Mouse (Mus musculus): ENCODE results near the gene Parvg. TPM values are rescaled to one million over a fixed set of nuclear protein-coding genes. Genes with fewer than 3 reads are reported as not detected.

Gene Parvg
- total RNA-seq, 2 experiments from 2014 or later = 3.6 to 4.4 TPM

DNA sequence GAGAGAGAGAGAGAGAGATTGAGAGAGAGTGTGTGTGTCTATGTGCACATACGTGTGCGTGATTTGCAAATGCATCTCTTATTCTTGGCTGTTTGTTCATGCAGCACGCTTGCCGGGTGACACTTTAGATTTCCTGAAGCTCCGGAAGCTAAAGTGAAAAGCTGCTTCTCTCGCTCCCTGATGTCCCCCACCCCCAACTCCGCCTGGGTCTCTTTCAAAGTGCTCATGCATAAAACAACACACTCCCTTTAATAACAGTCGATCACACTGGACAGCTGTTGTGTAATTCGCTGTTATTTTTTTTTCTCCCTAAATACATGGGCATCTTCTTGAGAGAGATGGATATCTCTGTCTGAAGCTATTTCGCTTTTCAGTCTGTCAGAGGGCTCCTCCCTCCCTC, 18.5 kb upstream of the Parvg start:
- no peak for DNase-seq

DNA sequence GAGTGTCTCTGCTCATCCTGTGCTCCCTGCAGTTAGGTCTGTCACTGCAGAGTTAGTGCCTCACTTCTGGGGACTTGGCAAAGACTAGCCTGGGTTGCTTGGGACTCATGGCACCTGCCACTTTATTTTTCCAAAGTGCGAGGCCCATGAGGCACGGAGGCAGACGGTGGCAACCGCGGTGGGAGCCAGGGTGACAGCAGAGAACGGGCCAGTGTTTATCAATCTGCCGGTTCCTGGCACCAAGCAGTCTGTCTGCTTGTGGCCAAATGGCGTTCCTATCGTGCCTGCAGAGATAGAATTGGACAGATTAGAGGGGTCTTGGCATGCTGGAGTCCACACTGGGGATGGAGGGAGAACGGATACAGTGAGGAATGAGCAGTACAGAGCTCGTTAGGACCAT, 13.6 kb upstream of the Parvg start:
- no peak for DNase-seq

DNA sequence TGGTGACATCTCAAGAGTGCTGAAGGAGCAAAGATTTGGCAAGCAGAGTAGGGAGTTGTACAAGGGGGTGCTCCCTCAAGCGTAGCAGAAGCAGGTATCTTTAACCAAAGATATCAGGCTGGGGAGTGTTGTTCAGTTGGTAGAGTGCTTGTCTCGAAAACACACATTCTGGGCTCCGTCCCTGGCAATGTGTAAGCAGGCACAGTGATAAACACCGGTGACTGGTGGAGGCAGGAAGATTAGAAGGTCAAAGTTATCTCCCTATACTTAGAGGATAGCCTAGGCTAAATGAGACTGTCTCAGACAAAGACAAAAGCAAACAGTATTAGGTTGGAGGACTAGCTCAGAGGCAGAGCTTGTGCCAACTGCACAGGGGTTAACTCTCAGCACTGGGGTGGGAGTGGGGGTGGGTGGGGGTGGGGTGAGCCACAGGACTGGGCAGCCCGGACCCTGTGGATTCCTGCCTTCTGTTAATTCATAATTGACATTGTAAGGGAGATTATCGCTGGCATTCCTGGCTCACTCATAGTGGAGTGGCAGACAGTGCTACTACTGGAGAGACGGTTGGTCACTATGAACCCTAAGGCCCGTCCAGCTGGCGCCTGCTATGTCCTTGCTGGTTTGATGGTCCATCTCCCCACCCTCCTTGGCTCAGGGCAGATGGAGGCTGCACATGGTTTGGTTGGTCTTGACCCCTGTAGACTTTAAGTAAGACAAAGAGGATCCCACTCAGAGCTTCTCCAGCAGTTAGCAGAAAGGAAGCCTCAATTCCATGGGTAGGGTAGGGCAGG, 12.3 kb upstream of the Parvg start:
- no peak for DNase-seq

DNA sequence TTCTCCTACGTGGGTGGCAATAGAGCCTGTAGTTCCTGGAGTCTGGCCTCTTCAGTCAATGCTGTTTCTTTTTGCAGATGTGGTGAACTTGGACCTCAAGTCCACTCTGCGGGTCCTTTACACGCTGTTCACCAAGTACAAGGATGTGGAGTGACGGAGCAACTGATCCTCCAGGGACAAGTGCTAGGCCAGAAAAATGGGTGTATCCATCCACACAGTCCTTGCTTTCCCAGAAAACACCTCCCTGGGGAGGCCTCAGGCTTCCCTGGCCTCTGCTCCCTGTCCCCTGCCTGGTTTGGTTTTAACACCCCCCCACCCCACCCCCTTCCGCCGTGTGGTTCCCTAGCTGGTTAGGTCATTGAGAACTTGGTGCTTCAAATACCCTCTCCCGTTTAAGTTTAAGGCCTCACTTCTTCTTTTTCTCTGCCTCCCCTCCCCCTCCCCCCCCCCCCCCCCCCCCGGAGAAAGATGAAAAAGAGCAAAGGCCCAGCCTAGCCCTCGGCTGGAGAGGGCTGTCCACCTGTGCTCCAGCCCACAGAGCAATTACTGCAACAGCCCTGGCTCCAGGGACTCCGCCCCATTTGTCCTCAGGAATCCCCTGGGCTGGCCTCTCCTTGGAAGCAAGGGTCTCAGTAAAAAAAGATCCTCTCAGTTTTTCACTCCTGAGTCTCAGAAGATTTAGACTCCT, 10.8 kb upstream of the Parvg start:
- DNase-seq = no peak

DNA sequence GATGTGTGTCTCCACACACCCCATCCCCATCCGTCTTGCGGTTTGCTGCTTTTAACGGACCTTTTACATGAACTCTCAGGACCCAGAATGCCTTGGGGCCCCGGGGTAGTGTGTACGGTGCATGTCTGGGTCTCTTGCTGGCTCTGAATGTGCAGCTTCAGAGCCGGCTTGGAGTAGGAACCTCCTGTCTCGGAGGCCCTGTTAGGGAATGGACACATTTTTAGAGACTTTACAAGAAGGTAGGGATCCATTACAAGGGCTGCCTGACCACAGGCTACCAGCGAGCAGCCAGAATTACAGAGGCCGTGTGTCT, 10.3 kb upstream of the Parvg start:
- no peak for DNase-seq

DNA sequence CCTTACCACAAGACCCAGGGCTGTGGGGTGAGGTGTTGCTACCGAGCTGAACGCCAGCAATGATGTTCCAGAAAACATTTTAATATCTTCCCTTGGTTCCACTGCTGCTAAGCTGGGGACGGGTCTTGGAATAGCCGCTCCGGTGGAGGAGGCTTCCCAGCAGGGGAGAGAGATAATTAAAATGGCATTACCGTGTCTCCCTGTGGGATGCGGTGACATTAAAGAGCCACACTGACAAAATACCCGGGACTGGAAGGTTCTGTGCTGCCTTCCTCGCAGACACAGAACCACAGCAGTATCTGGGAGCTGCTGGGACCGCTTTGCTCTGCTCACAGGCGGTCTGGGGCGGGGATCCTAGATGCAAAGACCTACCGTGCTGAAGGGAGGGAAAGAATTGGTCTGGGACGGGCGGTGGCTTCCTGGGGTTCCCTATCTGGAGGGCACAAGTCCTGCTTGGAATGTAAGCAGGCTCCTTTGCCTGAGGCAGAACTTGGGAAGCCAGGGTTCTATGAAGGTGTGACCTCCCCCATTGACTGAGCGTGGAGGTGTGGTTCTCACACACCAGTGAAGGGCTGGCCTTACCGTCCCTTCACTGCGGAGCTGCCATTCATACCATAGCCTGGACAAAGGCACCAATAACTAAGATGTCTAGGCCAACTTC, 9.3 kb upstream of the Parvg start:
- DNase-seq = no peak

DNA sequence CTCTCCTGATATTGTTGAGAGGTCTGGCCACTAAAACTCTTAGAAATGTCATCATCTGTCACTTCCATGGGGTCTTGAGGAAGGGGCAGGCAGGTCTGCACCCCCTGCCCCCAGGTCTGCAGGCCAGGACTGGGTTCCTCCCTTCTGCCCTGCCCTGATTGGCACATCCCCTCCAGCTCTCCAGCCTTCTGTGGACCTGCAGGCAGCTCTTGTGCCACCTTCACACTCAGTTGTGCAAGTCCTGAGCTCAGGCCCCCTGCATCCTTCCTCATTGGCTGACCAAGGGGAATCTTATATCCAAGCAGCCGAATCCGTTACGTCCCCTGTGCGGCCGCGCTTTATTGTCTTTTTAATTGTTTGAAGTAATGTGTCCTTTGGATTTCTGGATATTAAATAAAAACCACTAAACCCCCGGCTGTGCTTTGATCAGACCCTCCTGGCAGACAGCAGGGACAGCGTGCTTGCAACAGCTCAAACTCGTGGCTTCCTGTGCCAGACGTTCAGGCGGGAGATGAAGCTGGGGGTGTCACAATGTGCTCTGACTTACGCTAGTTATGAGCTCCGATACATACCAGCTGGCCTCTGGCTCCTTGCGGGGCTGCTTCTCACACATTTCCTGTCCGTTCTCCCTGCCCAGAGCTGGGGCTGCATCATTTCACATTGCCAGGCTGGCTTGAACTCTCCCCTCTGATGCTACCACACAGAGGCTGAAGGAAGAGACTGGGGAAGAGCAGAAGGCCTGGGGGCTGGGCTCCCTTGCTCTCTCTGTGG, 8.4 kb upstream of the Parvg start:
- DNase-seq = no peak

DNA sequence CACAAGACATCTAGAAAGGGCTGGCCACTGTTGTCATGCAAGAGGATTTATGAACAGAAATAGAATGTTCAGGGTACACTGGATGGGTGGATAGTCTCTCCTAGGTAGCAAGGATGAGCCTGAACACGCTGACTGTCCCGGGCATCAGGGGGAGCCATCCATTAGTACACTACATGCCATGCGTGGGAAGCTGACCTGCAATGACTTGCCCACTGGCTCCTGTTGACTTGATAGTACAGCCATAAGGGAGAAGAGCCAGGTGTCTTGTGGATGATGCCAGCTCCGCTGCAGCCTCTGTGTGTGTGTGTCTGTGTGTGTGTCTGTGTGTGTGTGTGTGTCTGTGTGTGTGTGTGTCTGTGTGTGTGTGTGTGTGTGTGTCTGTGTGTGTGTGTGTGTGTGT, 4.4 kb upstream of the Parvg start:
- no peak for DNase-seq

DNA sequence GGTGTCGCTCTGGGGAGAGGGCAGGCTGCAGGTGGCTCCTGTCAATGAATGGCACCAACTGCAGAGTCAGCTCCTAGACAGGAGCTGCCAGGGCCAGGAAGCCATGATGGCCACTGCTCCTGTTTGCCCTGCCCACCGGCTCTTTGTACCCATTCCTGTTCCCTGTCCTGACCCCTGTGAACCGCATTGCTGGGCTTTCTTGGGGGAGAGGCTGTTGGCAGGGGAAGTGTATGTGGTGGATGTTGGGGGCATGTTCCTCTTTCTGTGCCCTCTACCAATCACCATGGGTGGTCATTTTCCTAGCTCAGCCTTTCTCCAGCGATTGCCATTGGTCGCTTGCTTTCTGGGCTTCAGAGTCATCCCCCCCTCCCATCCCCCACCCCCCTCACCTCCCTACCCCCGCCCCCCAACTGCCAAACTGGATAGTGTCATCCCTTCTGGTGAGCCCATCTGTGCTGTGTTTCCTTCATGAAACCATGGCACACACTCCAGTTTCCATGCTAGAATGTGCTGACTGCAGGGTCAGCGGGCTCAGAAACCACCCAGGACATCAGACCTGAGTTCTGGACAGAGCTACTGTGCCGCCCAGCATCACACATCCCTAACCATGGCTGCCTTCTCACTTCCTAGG, 2.2 kb upstream of the Parvg start:
- DNase-seq = no peak

DNA sequence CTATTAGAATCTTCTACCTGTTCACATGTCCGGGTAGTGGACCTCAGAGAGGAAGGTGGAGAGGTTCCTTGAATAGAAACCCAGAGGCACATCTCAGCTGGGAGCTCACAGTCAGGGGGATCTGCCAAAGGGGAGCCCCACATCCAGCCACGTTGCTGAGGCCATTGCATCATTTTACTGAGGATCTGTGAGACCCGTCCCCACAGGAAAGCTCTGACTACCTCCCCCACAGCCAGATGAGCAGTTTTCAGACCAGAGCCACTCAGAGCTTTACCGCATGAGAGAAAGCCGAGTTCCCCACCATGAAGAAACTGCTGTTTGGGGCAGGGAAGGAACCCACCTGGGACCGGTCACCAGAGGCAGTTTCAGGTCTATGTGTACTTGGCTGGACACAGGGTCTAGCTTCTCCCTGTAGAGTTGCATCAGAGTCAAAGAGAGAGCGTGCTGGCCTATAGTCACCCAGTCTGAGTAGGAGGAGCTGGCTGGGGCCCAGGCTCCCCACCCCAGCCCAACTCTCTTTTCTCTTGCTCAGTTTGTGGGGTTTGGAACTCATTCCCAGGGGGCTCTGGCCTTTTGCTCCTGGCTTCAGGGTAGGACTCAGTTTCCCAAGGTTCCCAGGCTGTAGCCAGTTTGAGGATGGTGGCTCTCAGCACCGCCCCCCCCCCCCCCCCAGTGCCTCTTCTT, 1.2 kb downstream of the Parvg start:
- peak; percentile 60 for DNase-seq

DNA sequence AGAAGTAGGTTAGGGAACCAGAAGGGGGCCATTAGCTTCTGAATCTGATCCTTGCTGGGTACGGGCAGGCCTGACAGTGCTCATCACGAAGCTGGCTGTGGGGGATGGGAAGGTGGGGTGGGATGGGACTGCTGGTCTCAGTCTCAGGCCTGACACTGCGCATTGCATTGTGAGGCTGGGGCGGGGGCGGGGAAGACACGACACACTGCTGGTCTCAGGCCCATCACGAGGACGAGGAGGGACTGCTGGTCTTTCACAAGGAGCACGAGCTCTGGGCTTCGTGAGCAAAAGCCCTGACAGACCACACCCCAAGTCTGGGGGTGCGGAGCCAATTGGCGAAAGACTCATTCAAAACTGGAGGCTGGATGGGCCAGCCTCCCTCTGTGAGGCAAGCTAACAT, 1.9 kb downstream of the Parvg start:
- DNase-seq = no peak

DNA sequence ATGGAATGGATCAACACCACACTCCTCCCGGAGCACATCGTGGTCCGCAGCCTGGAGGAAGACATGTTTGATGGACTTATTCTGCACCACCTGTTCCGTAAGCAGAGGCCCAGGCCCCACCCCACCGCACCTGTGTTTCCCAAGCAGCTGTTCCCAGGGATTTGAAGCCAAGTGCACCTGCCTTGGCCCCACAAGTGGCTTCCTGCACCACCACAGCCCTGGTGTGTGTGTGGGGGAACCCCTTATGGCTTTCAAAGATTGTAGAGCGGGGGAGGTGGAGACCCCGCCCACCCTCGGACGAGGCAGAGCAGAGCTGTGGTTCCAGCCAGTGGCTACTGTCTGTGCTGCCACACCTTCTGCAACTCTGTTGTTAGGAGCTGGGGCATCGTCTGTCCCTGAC, 5.0 kb downstream of the Parvg start:
- DNase-seq = no peak

DNA sequence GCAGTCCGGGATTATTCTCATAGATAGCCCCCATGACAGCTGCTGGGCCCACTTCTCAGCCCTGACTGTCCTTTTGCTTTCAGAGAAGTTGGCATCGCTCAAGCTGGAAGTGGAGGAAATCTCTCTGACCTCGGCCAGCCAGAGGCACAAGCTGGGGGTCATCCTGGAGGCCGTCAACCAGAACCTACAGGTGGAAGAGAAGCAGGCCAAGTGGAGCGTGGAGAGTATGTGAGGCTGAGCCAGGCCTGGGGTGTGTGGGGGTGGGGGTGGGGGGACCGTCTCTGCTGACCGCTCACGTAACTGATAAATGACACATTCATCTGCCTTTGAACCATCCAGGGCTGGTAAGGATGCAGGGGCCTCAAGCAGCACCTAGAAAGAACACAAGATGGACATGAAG, 6.1 kb downstream of the Parvg start:
- DNase-seq = no peak

DNA sequence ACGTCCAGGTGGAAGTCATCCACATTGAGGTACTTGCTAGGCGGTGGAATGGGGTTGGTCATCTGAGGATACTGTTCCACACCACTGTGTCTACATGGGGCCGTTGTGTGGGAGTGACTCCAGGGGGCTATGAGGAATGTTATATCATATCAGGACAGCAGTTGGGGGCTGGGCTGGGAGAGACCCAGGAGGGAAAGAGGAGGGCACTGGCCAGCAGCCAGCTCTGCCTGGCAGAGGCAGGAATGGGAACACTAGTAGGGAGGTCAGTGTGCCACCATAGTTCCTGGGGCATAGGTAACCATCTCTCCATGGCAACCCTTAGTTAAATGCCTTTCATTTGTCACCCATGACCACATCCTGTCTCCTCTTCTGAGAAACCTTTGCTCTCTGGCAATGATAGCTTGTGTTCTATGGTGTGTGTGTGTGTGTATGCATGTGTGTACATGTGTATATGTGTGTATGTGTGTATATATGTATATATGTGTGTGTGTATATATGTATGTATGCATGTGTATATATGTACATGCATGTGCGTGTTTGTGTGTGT, 7.3 kb downstream of the Parvg start:
- no peak for DNase-seq

DNA sequence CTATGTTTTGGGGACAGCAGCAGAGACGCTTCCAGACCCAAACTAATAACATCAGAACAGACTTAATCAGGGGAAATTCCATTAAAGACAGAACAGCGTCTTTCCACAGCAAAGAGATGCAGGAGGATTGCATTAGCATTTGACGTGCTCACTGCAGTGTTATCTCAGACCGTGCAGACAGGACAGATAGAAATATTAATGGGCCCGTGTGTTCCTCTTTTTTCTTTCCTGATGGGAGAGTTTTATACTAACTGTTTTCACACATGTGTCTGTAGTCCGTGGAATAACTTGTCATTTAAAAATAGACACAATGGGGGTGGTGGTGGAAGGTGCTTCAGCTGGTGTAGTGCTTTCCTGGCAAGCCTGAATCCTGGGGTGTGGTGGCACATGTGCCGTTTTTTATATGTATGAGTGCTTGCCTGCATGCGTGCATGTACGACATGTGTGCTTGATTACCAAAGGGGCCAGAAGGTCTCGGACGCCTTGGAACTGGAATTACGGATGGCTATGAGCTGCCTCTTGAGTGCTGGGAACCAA, 12.5 kb downstream of the Parvg start:
- DNase-seq = no peak

DNA sequence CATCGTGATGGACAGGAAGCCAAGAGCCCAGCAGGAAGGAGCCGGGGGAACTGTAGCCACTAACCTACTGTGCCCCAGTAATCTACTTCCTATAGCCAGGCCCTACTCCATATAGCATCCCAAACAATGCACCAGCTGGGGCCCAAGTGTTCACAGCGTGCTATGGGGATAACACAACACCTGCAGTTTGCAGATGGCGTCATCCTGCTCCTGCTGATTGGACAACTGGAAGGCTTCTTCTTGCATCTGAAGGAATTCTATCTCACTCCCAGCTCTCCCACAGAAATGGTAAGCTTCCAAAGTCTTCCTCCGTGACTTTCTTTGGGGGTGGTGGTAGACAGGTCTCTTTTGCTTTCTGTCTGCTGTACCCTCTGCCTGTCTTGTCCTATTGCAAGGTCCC, 13.8 kb downstream of the Parvg start:
- no peak for DNase-seq

DNA sequence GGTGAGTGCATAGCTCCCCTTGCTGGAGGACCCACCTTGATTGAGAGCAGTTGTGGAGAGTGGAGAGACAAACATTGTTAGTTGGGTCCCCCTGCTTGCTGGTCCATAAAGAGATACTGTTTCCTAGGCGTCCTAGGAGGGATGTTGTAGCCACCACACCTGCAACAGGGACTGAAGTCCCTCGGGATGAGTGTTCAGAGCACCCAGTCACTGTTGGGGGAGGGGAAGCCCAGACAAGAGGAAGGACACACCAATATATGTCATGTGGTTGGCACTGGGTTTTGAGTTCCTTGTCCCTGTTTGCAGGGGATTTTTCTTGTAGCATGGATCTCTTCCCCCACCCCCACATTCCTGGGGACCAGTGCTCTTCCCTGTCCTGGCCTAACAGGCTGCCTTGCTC, 17.1 kb downstream of the Parvg start:
- no peak for DNase-seq

DNA sequence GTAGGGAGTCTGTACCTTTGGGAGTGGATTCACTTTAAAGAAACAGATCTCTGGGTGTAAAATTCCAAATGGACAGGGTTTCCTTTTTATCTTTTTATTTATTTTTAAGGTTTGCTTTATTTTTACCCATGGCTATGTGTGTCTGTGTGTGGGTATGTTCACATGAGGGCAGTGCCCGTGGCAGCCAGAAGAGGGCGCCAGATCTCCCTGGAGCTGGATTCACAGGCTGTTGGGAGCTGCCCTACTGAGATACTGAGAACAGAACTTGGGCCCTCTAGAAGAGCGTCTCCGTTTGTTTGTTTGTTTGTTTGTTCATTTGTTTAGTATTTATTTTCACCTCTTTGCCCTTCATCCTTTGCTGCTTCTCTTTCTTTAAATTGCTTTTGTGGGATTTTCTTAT, 24.9 kb downstream of the Parvg start:
- DNase-seq = no peak

DNA sequence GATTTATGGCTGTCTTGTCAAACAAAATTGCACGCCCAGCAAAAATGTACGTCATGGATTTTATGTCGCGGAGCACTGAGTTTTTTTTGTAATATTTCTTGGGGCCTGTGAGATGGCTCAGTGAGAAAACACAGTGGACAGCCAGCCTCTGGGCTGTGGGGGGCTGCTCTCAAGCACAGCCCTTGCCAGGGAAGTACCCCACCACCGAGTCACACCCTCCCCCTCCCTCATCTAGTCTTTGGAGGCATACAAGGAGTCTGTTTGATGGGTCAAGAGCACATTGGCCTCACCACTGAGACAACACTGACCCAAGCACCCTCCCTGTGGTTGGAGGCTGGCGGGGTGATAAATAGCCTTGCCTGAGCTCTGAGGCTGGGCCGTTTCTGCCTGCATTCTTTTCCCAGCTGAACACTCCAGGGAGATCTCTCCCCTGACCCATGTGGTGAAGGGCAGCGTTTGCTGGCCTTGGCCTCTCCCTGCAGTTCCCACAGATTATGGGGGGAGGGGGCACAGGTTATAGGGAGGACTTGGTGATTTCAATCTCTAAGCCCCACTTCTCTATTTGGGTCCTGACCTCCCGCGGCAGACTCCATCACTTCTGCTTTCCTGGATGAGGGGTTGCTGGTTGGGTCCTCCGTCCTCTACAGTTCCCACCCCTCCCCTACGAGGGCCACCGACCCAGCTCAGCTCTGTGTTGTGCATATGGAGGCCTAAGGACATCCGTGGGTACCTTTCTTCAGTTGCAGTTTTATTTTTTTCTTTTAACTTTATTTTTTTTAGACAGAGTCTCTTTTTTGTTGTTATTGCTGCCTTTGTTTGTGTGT, 26.3 kb downstream of the Parvg start:
- no peak for DNase-seq

DNA sequence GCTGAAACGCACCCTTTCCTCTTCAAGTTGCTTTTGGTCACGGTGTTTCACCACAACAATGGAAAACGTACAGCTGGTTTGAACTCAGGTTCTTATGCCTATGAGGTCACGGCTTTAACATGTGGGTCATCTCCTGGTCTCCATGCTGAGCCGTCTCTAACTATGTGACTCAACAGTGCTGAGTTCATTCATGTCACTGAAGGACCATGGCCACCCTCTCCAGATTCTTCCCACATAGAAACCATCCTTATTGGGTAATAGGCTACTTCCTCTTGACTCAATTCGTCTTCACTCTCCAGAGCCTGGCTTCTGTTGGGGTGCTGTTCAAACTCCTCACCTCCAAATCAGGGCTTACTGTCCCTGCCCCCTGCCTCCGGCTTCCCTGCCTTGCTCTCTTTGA, 27.5 kb downstream of the Parvg start:
- DNase-seq = no peak
